Mouse (Mus musculus) lung, postnatal 0 days (tissue): ENCODE measurements around the gene Phgr1. TPM values are rescaled to one million over a fixed set of nuclear protein-coding genes. Genes with fewer than 3 reads are reported as not detected.
A peak's percentile ranks its signal among the peaks of the same experiment; 100 is the strongest.

Experiments used
- ATAC-seq: fragments of 200-750 bp; cut with Nextera tagmentation; 2 replicates; pipeline ENCODE4 v1.8.0; 2017; ENCODE audit warnings: moderate library complexity
- DNase-seq: peaks from one replicate; pipeline ENCODE4 v3.0.0-alpha.2; 2016; ENCODE audit warnings: low spot score
- H3K27ac ChIP-seq: fragments of 300-500 bp; sonication (generic); 2 replicates; pipeline ENCODE4 v1.5.1; 2014; ENCODE audit warnings: antibody characterized with exemption, mild to moderate bottlenecking, low read length, mixed read lengths
- H3K27me3 ChIP-seq: fragments of 300-500 bp; sonication (generic); replicated peaks from 2 replicates; pipeline ENCODE4 v1.6.1; 2014; ENCODE audit warnings: low read length, mixed read lengths; ENCODE audit not compliant: insufficient read depth
- H3K36me3 ChIP-seq: fragments of 300-500 bp; sonication (generic); 2 replicates; pipeline ENCODE4 v1.6.1; 2014; ENCODE audit warnings: low read length, mixed read lengths; ENCODE audit not compliant: insufficient read depth
- H3K4me1 ChIP-seq: fragments of 300-500 bp; sonication (generic); 2 replicates; pipeline ENCODE4 v1.6.1; 2014; ENCODE audit warnings: antibody characterized with exemption, low read depth, low read length, mixed read lengths; ENCODE audit not compliant: insufficient read depth
- H3K4me2 ChIP-seq: fragments of 300-500 bp; sonication (generic); replicated peaks from 2 replicates; pipeline ENCODE4 v1.6.1; 2014; ENCODE audit warnings: low read depth, mild to moderate bottlenecking, low read length, moderate library complexity, mixed read lengths
- H3K4me3 ChIP-seq: fragments of 300-500 bp; sonication (generic); 2 replicates; pipeline ENCODE4 v1.5.1; 2014; ENCODE audit warnings: low read depth, low read length
- H3K9ac ChIP-seq: fragments of 300-500 bp; sonication (generic); replicated peaks from 2 replicates; pipeline ENCODE4 v1.6.1; 2014; ENCODE audit warnings: low read depth, mild to moderate bottlenecking
- H3K9me3 ChIP-seq: fragments of 300-500 bp; sonication (generic); 2 replicates; pipeline ENCODE4 v1.6.1; 2016; ENCODE audit warnings: low read length, mixed read lengths
- CTCF ChIP-seq: IDR thresholded peaks from 2 replicates; pipeline ENCODE4 v1.5.1; 2016; ENCODE audit warnings: antibody characterized with exemption, mild to moderate bottlenecking
- EP300 ChIP-seq: IDR thresholded peaks from 2 replicates; pipeline ENCODE4 v1.6.1; 2016; ENCODE audit warnings: antibody characterized with exemption, mild to moderate bottlenecking, control low read depth
- WGBS: fragments of 180-500 bp; shearing (Covaris S2); extraction: QIAGEN DNeasy Blood & Tissue Kit; methylation state at CpG from one replicate; pipeline ENCODE4 v1.1.7; 2014; 5-methylcytosine and 5-hydroxymethylcytosine counted together
- polyA plus RNA-seq: library from polyadenylated mRNA; unstranded; fragments of >200 nt; fragmentation: Nextera tagmentation; extraction: Ambion mirVana; gene quantifications from 2 replicates; pipeline ENCODE4 v1.2.1, GENCODE M21; 2015

Gene Phgr1
- polyA plus RNA-seq, 1 experiment from 2014 or later = 13.6 TPM

- Histone ChIP-seq H3K4me2 (no peak overlapping the region), H3K4me3 (no peak overlapping the region), H3K9ac (no peak overlapping the region), H3K4me1 (peaks cover 10% of the 10 kb centered on the region; the same call in 1 of the 2 replicates), H3K36me3 (no peaks in the 10 kb centered on the region), H3K27ac (no peak overlapping the region), H3K9me3 (no peaks in the 10 kb centered on the region), H3K27me3 (no peaks in the 10 kb centered on the region)
- no peak for DNase-seq
- 26% methylated on average over 1 of the region's 1 CpGs for WGBS
- TF ChIP-seq CTCF (no peak), EP300 (no peak)
- no peak for ATAC-seq
These were observed 8.5 kb downstream of the Phgr1 start for GRCm38 (mm10) chr2:118781115-118781514.

DNA sequence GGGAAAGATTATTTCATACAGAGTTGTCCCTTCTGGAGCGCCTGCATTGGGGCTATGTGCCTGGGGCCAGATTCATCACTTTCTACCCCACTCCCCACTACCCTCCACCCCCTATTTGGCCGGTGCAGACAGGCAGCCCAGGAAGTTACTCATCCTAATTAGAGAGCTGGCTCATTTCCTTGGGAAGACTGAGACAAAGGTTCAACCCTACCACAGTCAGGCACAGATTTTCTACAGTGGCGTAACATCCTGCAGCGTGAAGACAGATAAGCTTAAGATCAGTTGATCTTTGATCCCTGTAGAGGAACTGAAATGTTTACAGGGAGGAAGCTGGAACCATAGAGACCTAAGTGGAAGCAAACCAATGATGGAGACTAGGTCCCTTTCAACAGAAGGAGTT is 9.7 kb downstream of the Phgr1 start:
- TF ChIP-seq EP300 = peak; percentile 95
- TF ChIP-seq CTCF = no peak
- Histone ChIP-seq H3K4me3 (no peak overlapping the region), H3K36me3 (no peaks in the 10 kb centered on the region), H3K27me3 (no peaks in the 10 kb centered on the region), H3K4me1 (peaks cover 6% of the 10 kb centered on the region; the same call in 1 of the 2 replicates), H3K4me2 (no peak overlapping the region), H3K9me3 (no peaks in the 10 kb centered on the region), H3K9ac (no peak overlapping the region), H3K27ac (peak overlapping the region; percentile 43; the same call in 1 of the 2 replicates)
- DNase-seq = peak; percentile 62
- ATAC-seq = peak; percentile 71
- WGBS = 37% methylated on average over 4 of the region's 4 CpGs

- no peak overlapping the region for H3K4me2 ChIP-seq
- H3K4me3 ChIP-seq = no peak overlapping the region
- H3K9me3 ChIP-seq = no peaks in the 10 kb centered on the region
- 40% methylated on average over 5 of the region's 5 CpGs for WGBS
- no peaks in the 10 kb centered on the region for H3K36me3 ChIP-seq
- ATAC-seq = no peak
- no peak overlapping the region for H3K27ac ChIP-seq
- no peaks in the 10 kb centered on the region for H3K27me3 ChIP-seq
- TF ChIP-seq EP300 = no peak
- no peak for TF ChIP-seq CTCF
- peaks cover 6% of the 10 kb centered on the region; the same call in 1 of the 2 replicates for H3K4me1 ChIP-seq
- DNase-seq = no peak
- H3K9ac ChIP-seq = no peak overlapping the region
These were observed 10.5 kb downstream of the Phgr1 start for GRCm38 (mm10) chr2:118783093-118783492.

DNA sequence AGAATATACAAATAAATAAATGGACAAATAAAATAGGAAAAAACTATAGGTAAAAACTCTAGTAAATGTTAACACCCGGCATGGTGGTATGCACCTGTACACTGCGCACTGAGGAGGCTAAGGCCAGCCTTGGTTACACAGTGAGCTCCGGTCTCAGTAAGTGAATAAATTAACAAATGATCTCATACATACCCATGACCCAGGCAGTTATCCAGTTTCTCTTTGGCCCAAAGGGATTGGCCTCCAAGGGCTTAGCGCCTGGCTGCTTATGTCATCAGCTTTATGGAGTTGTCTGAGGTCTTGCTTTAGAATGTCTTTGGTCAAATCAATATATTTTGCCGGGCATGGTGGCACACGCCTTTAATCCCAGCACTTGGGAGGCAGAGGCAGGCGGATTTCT is 11.1 kb downstream of the Phgr1 start:
- ATAC-seq (no peak), DNase-seq (no peak)
- no peaks in the 10 kb centered on the region for H3K27me3 ChIP-seq
- TF ChIP-seq CTCF = no peak
- no peak for TF ChIP-seq EP300
- no peak overlapping the region for H3K9ac ChIP-seq
- H3K4me2 ChIP-seq = no peak overlapping the region
- WGBS = 86% methylated on average over 7 of the region's 7 CpGs
- H3K4me1 ChIP-seq = peaks cover 6% of the 10 kb centered on the region; the same call in 1 of the 2 replicates
- no peaks in the 10 kb centered on the region for H3K36me3 ChIP-seq
- no peak overlapping the region for H3K4me3 ChIP-seq
- no peak overlapping the region for H3K27ac ChIP-seq
- no peaks in the 10 kb centered on the region for H3K9me3 ChIP-seq

GRCm38 (mm10) chr2:118786525-118786924 is 14.0 kb downstream of the Phgr1 start:
- no peak for ATAC-seq
- TF ChIP-seq CTCF (no peak), EP300 (no peak)
- no peak overlapping the region for H3K4me2 ChIP-seq
- WGBS = 57% methylated on average over 5 of the region's 5 CpGs
- H3K36me3 ChIP-seq = no peaks in the 10 kb centered on the region
- H3K4me3 ChIP-seq = no peak overlapping the region
- no peak for DNase-seq
- no peaks in the 10 kb centered on the region for H3K27me3 ChIP-seq
- peaks cover 8% of the 10 kb centered on the region; the same call in 1 of the 2 replicates for H3K4me1 ChIP-seq
- H3K9me3 ChIP-seq = no peaks in the 10 kb centered on the region
- H3K9ac ChIP-seq = no peak overlapping the region
- H3K27ac ChIP-seq = no peak overlapping the region

- DNase-seq = no peak
- Histone ChIP-seq H3K4me3 (no peak overlapping the region), H3K4me1 (peaks cover 8% of the 10 kb centered on the region; the same call in 1 of the 2 replicates), H3K36me3 (no peaks in the 10 kb centered on the region), H3K9me3 (no peaks in the 10 kb centered on the region), H3K27ac (no peak overlapping the region), H3K27me3 (no peaks in the 10 kb centered on the region), H3K4me2 (no peak overlapping the region), H3K9ac (no peak overlapping the region)
- 86% methylated on average over 11 of the region's 11 CpGs for WGBS
- TF ChIP-seq CTCF (no peak), EP300 (no peak)
- ATAC-seq = no peak
These were observed 16.9 kb downstream of the Phgr1 start for GRCm38 (mm10) chr2:118789501-118789900.

- ATAC-seq = no peak
- Histone ChIP-seq H3K9me3 (no peaks in the 10 kb centered on the region), H3K4me1 (peaks cover 8% of the 10 kb centered on the region; the same call in 1 of the 2 replicates), H3K4me3 (no peak overlapping the region), H3K9ac (no peak overlapping the region), H3K27ac (no peak overlapping the region), H3K27me3 (no peaks in the 10 kb centered on the region), H3K4me2 (peak overlapping the region; percentile 45), H3K36me3 (no peaks in the 10 kb centered on the region)
- TF ChIP-seq EP300 (no peak), CTCF (no peak)
- 61% methylated on average over 12 of the region's 12 CpGs for WGBS
- DNase-seq = no peak
These were observed 17.6 kb downstream of the Phgr1 start for GRCm38 (mm10) chr2:118790221-118790550.
